Mouse (Mus musculus) lung, adult 2 months (tissue): ENCODE measurements at regions not wholly inside any gene's neighbourhood (a gene's known extent, or its start where the extent isn't known, plus 50 kb on each side); places are given as distances from the start of the nearest gene placed in this dataset.

ENCODE experiments used
- CTCF ChIP-seq: fragments of 200-500 bp; IDR thresholded peaks from 2 replicates; pipeline ENCODE4 v1.5.1; 2011; ENCODE audit warnings: mild to moderate bottlenecking, low read length, control low read depth; ENCODE audit not compliant: insufficient read depth
- POLR2A ChIP-seq: fragments of 200-500 bp; IDR thresholded peaks from 2 replicates; pipeline ENCODE4 v1.6.1; 2011; ENCODE audit warnings: low read depth, mild to moderate bottlenecking, control low read depth, low read length, borderline replicate concordance; ENCODE audit errors: extremely low read depth

- TF ChIP-seq POLR2A = no peak
- no peak for TF ChIP-seq CTCF
Measured at GRCm38 (mm10) chr1:89313064-89313463, 141.5 kb upstream of the Agap1 start.
